Mouse (Mus musculus): ENCODE measurements at regions not wholly inside any gene's neighbourhood (a gene's known extent, or its start where the extent isn't known, plus 50 kb on each side); places are given as distances from the start of the nearest gene placed in this dataset.
A peak's percentile ranks its signal among the peaks of the same experiment; 100 is the strongest.

- no peak for DNase-seq
These were observed 367.3 kb downstream of the Gm11232 start for GRCm38 (mm10) chr4:71390444-71390843.

GRCm38 (mm10) chr4:71369276-71369675, 388.5 kb downstream of the Gm11232 start:
- DNase-seq: no peak

GRCm38 (mm10) chr4:71363761-71364160, 394.0 kb downstream of the Gm11232 start:
- DNase-seq: no peak

GRCm38 (mm10) chr4:71357626-71358025, 400.1 kb downstream of the Gm11232 start:
- DNase-seq: no peak

GRCm38 (mm10) chr4:71356714-71357113, 401.1 kb downstream of the Gm11232 start:
- no peak for DNase-seq

GRCm38 (mm10) chr4:71356310-71356709, 401.5 kb downstream of the Gm11232 start:
- DNase-seq: no peak

- DNase-seq: no peak
These were observed 405.9 kb downstream of the Gm11232 start for GRCm38 (mm10) chr4:71351880-71352279.

- no peak for DNase-seq
These were observed 414.7 kb downstream of the Gm11232 start for GRCm38 (mm10) chr4:71343068-71343467.

GRCm38 (mm10) chr4:71338582-71338981, 419.2 kb downstream of the Gm11232 start:
- DNase-seq: no peak

- DNase-seq: no peak
These were observed 425.1 kb downstream of the Gm11232 start for GRCm38 (mm10) chr4:71332672-71333071.

- DNase-seq: peak; percentile 45
These were observed 425.7 kb downstream of the Gm11232 start for GRCm38 (mm10) chr4:71332018-71332417.

- no peak for DNase-seq
These were observed 441.2 kb downstream of the Gm11232 start for GRCm38 (mm10) chr4:71316605-71317004.

- no peak for DNase-seq
These were observed 450.6 kb downstream of the Gm11232 start for GRCm38 (mm10) chr4:71307176-71307612.

- DNase-seq: no peak
These were observed 451.1 kb downstream of the Gm11232 start for GRCm38 (mm10) chr4:71306690-71307089.

GRCm38 (mm10) chr4:71295716-71296115, 462.0 kb downstream of the Gm11232 start:
- peak; percentile 15 for DNase-seq

- DNase-seq: peak; percentile 10
These were observed 466.0 kb downstream of the Gm11232 start for GRCm38 (mm10) chr4:71291741-71292149.

- DNase-seq: peak; percentile 34
These were observed 466.5 kb downstream of the Gm11232 start for GRCm38 (mm10) chr4:71291111-71291740.

- no peak for DNase-seq
These were observed 474.6 kb downstream of the Gm11232 start for GRCm38 (mm10) chr4:71283147-71283546.

- no peak for DNase-seq
These were observed 478.1 kb downstream of the Gm11232 start for GRCm38 (mm10) chr4:71279710-71280109.

- DNase-seq: no peak
These were observed 497.9 kb downstream of the Gm11232 start for GRCm38 (mm10) chr4:71259897-71260296.

GRCm38 (mm10) chr4:71230497-71230872, 527.3 kb downstream of the Gm11232 start:
- no peak for DNase-seq

- no peak for DNase-seq
These were observed 527.8 kb downstream of the Gm11232 start for GRCm38 (mm10) chr4:71229796-71230496.

- DNase-seq: no peak
These were observed 531.1 kb downstream of the Gm11232 start for GRCm38 (mm10) chr4:71226653-71227052.

- no peak for DNase-seq
These were observed 539.7 kb downstream of the Gm11232 start for GRCm38 (mm10) chr4:71218060-71218459.

GRCm38 (mm10) chr4:71187801-71188200, 570.0 kb downstream of the Gm11232 start:
- no peak for DNase-seq

Measured in kidney, postnatal 10 days (tissue).